Mouse (Mus musculus) erythroblast, embryonic 14.5 days (primary cell): Measurements from ENCODE around the gene H2-M10.4.

Experiments
- GATA1 ChIP-seq: IDR thresholded peaks from 2 replicates; pipeline ENCODE4 v1.6.1; 2012; ENCODE audit warnings: low read length, inconsistent platforms, mixed read lengths
- TAL1 ChIP-seq: IDR thresholded peaks from 3 replicates; pipeline ENCODE4 v1.6.1; 2012; ENCODE audit warnings: low read length, inconsistent platforms, mixed read lengths

DNA sequence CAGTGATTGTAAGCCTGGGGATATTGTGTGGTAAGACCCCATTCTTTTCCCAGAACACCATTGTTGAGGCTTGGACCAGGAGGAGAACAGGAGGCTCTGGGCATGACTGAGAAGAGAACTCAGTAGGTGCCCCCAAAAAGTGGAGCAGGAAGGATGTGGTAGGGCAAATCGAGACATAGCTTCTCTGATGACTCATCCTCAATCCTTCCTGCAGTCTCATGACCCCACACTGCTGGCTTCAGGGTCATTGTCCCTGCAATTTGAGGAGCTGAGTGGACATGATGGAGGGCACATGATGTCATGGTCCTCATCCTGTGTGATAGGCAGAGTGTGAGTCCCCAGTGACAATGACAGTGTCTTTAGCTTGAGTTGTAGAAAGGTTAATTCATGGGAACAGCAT lies 46.7 kb downstream of the H2-M10.4 start:
- TF ChIP-seq TAL1 (no peak), GATA1 (no peak)
